Mouse (Mus musculus) brain, embryonic 14.5 days (tissue): ENCODE measurements at regions not wholly inside any gene's neighbourhood (a gene's known extent, or its start where the extent isn't known, plus 50 kb on each side); places are given as distances from the start of the nearest gene placed in this dataset.

Source experiments
- CTCF ChIP-seq: fragments of 200-500 bp; IDR thresholded peaks from 2 replicates; pipeline ENCODE4 v1.5.1; 2012; ENCODE audit warnings: inconsistent platforms, mild to moderate bottlenecking, moderate library complexity, borderline replicate concordance; ENCODE audit not compliant: insufficient read depth, insufficient read length; ENCODE audit errors: extremely low read depth
- POLR2A ChIP-seq: fragments of 200-500 bp; IDR thresholded peaks from 2 replicates; pipeline ENCODE4 v1.6.1; 2012; ENCODE audit warnings: mild to moderate bottlenecking, inconsistent platforms, borderline replicate concordance; ENCODE audit not compliant: poor library complexity, insufficient read depth, insufficient read length, severe bottlenecking; ENCODE audit errors: extremely low read depth

DNA sequence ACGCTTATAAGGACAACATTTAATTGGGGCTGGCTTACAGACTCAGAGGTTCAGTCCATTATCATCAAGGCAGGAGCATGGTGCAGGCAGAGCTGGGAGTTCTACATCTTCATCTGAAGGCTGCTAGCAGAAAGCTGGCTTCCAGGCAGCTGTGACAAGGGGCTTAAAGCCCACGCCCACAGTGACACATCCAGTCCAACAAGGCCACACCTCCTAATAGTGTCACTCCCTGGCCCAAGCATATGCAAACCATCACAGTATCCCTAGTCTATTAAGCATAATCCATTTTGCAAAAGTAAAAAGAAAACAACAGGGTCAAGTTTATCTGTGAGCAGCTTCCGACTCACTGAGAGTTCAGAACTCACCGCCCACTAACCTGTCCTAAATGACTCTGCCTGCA, 153.8 kb downstream of the Gxylt1 start:
- no peak for TF ChIP-seq POLR2A
- no peak for TF ChIP-seq CTCF
